Mouse (Mus musculus): ENCODE measurements around the gene Cdiptos.

The Cdiptos gene

DNA sequence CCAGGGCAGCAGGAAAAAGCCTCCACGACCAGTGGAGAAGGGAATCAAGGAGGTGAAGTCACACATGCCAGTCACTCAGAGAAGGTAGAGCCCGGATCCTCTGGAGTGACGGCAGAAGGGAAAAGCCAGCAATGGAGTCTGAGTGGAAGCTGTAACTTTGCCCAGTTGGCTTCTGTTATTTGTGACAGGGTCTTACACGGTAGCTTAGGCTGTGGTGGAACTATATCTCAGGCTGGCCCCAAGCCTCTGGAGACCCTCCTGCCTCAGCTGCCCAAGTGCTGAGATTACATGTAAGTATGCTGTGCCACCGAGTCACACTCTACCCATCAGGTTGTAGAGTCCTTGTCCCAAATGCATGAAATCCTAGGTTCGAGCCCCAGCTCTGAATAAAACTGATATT is 37.5 kb upstream of the Cdiptos start:
- no peak for DNase-seq

DNA sequence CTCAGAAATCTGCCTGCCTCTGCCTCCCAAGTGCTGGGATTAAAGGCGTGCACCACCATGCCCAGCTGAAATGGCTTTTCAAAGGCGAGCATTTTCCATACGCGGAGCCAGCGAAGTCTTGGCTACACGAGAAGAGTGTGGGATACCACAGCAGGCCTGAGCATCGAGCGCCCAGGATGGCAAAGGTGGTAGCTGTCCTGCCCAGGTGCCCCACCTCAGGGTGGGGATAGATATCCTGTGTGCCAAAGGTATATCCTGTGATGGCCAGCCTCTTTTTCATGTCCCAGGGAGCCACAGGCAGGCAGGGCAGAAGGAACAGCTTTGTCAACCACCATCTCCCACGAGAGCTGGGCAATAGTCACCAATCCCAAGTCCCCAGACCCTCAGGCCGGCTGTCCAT is 36.9 kb upstream of the Cdiptos start:
- DNase-seq = no peak

DNA sequence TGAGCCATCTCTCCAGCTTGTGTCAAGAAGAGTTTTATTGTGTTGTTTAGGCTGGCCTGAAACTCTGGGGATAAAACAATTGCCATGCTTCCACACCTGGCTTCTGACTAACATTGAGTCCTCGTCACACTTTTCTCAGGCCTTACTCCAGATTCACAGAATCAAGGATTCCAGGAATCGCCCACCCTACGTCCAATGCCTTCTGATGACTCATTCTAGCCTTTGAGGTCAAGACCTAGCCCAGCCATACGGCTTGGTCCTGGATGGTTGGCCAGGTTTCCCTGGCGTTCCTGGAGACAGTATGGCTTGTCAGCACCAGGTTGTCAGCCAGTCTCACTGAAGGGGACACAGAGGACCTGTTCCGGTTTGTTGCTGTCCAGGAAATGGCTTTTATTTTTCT is 36.5 kb upstream of the Cdiptos start:
- DNase-seq = no peak

DNA sequence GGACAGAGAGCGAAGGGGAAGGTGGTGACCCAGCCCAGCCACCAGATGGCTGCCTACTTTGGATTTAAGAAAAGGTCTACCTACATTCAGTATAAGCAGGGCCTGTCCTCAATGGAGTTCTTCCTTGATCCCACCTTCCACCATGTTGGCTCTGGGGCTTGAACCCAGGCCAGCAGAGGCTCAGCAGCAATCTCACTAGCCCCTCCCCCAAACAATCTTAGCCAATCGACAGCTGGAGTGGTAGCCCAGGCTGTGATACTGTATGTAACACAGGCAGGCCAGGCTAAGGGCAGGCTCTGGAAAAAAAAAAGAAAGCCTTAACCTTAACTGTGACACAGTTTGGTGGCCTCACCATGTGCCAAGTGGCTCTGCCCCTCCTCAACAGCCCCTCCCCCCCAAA is 35.8 kb upstream of the Cdiptos start:
- no peak for DNase-seq

DNA sequence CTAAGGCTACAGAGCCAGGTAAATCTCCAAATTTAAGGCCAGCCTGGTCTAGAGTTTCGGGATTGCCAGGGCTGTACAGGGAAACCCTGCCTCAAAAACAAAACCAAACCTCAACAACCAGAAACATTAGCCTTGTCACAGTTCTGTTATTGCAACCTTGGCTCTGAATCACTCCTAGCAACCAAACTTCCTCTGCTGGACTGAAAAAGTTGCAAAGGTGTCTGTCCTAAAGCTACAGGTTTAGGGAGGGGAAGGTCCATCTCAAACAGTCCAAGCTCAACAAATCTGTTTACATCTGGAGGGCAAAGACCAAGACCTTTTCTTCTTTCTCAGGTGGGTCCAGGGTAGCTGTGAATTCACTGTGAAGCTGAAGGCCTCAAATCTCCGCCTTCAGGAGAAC is 35.2 kb upstream of the Cdiptos start:
- no peak for DNase-seq

DNA sequence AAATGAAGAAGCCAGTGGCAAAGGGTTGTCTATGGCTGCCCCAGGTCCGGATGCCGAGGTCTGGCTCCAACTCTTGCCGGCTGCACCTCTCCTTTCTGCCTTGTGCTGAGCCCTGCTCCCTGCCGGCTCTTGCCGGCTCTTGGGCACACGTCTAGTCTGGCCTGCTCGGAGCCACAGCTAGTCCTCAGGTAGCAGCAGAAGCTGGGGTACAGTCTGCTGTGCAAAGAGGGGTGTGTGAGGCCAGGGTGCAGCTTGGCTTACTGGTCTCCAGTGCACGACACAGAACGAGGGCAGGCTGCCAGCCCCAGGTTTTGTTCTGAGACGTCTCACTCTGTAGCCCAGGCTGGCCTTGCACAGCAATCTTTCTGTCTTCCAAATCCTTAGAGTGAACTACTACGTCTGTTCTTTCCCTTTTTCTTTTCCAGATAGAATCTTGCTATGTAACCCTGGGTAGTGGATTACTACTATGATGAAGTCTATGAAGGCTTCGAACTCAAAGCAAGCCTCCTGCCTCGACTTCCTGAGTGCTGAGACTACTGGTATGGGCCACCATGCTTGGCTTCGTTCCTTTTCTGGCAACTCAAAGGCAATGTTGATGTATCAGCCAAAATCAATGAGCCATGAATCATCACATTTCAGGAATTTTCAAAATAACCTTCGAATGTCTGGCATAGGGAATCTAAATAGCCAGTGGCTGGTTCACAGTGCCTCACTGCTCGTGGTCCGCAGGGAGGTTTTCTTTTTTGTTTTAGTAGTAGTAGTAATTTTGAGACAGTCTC is 33.6 kb upstream of the Cdiptos start:
- no peak for DNase-seq

DNA sequence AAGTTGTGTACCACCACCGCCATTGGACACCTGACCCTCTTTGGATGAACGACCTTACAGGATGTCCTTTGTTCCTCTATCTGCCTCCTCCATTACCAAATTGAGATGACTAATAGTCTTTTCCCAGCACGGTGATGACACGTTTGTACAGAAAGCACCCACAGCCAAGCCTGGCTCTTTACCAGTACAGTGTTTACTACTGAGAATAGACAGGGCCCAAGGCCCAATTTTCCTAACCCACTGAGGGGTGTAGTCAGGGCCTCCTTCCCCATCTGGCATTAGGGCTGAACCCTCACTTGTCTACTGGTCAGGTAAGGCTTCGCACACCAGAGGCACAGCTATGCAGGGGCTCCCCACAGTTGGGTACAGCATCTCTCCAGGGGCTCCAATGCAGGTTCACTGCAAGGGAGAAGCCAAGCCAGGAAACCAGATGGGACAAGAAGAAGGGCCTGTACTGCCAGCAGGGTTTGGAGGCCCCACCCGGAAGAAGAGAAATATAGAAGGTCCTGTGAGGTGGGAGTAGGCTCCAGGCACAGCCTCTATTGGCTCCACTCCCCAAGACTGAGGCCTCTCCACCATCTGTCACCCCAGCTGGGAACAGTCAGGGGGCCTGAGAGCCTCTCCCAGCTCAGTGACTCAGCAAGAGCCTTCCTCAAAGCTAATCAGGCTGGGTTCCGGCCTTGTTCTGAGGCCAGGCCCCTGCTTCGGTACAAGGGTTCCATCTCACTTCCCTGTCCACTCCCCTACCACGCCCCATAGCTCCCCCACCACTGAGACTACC is 32.5 kb upstream of the Cdiptos start:
- no peak for DNase-seq

DNA sequence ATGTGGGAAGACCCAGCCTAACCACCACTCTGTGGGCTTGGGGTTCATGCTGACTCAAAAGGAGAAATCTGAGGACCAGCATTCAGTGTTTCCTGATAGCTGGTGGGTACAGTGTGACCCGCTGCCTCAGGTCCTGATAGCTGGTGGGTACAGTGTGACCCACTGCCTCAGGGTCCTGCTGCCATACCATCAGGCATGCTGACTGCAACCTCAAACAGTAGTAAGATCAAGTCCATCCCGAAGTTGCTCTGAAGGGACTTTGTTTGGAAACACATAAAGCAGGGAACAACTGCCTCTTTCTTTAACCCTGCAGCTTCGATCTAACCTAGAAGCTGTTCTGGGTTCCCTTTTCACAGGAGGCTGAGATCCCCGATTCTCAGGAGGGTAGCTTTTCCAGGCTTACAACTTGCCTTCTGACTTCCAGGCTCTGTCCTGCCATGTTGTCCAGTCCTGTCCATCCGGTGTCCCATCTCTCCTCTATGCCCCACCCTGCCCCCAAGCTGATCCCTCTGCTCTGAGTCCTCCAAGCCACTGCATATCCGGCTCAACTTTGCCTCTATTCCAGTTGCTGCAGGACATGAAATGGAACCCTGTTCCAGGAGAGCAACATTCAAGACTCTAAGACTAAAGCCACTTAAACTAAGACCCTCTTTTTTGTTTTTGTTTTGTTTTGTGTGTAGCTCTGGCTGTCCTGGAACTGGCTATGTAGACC is 31.6 kb upstream of the Cdiptos start:
- DNase-seq = no peak

DNA sequence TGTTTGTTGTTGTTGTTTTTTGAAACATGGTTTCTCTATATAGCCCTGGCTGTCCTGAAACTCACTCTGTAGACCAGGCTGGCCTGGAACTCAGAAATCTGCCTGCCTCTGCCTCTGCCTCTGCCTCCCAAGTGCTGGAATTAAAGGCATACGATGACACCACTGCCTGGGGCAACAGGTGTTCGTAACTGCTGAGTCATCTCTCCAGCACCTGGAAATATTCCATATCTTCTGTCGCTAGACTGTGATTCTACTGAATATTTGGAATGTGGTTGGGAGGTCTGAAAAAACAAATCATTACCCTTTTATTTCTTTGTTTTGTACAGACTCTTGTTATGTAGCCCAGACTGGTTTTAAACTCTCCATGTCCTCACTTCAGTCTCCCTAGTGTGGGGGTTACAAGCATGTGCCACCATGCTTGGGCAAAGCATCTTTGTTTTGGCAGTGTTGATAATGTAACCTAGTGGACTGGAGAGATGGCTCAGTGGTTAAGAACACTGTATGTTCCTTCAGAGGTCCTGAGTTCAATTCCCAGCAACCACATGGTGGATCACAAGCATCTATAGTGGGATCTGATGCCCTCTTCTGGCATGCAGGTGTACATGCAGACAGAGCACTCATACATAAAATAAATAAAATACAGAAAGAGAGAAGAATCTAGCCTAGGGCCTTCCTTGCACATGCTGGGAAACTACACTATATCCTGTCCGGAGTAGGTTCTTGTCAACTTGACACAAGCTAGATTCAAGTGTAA is 28.4 kb upstream of the Cdiptos start:
- DNase-seq = no peak

DNA sequence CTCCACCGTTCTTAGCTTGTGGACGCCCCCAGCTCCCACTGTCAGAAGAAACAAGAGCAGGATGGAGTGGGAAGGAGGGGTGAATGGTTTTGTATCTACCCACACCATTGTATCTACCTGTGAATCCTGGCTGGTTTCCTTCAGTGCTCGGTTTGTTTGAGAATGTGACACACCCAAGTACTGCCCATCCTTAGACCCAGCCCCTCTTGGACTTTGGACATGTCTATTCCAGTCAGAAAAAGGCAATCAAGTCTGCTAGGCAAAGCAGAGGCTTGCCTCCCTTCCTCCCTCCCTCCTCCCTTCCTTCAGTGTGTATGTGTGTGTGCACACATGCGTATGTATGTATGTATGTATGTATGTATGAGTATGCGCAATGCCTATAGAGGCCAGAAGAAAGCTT is 27.7 kb upstream of the Cdiptos start:
- no peak for DNase-seq

DNA sequence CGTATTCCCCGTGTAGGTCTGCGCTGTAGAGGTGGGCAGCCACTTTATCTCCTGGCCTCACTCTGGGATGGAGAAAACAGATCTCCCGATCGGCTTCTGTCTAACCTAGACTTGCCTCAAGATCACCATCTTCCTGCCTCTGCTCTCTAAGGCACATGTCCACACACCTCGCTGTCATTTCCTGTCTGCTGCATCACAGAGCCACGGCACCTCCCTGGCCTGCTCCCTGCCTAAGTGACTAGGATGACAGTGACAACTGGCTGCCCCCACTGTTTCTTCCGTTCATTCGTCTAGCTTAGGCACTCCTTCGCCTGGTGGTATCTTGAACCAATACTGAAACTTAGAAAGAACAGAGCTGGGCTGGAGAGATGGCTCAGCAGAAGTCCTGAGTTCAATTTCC is 23.7 kb upstream of the Cdiptos start:
- peak; percentile 36 for DNase-seq

DNA sequence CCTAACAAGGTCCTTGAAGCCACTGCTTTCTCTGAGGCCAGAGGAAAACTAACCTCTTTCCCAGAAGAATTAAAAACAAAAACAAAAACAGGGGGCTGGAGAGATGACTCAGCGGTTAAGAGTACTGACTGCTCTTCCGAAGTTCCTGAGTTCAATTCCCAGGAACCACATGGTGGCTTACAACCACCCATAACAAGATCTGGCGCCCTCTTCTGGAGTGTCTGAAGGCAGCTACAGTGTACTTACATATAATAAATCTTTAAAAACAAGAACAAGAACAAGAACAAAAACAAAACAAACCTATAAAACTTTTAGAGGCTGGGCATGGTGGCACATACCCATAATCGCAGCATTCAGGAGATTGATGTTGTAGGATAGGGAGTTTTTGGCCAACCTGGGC is 20.6 kb upstream of the Cdiptos start:
- peak; percentile 32 for DNase-seq

DNA sequence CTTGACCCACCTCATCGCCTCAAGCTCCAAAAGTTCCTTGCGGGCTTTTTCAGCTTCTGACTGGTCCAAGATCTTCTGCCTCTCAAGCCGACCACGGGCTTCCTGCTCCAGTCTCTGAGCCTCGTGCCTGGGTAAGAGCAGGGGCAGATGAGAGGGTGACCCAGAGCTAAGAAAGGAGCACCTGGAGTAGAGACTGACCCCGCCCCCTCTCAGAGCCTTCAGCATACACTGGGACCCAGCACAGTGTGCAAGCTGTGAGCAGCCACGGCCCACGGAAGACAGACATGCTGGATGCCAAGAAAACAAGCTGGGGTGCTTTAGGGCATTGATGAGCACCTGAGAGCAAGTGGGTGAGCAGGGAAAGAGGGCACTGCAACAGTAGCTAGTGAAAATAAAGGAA is 12.9 kb upstream of the Cdiptos start:
- peak; percentile 26 for DNase-seq

DNA sequence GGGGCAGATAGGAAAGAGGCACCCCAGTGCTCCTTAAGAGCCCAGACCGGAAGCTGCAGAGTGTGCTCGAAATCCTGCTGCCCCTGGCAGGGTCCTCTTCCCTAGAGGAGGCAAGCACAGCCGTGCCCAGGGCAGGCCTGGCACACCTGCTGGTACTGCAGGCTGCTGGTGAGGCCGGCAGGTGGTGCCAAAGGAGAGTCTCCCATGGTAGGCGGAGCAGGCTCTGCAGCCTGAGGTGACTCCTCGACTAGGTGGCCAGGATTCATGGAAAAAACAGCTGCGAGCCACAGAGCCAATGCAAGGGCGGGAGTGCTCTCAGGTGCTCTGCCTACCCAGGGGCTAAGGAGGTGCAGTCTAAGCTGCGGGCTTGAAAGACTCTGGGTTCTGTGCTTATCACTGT is 10.4 kb upstream of the Cdiptos start:
- DNase-seq = peak; percentile 57

DNA sequence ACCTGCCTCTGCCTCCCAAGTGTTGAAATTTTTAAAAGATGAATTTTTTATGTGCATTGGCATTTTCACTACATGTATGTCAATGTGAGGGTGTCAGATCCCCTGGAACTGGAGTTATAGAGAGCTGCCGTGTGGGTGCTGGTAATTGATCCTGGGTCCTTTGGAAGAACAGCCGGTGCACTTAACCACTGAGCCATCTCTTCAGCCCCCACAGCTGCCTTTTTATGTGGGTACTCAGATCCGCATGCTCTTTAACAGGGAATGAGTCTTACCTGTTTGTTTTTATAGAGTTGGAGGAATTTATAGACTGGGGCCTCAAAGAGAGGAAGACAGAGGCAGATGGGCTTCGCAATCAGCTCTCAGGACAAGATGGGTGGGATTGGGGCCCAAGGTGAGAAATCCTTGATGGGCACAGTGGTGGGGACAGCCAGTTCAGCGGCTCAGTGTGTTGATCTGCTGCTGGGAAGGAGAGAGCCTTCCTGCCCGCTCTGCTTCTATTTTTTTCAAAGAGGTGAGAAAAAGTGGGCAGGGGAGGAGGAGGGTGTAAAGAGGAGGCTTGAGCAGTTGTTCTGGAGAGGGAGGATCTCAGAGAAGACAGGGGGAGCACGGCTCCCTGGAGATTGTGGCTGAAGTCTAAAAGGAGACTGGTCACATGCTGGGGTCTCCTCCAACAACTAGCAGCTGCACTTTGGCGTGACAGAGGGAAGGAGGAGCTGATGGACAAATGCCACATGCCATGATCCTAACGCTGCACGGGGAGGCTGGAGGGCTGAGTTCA is 9.0 kb upstream of the Cdiptos start:
- DNase-seq = no peak

DNA sequence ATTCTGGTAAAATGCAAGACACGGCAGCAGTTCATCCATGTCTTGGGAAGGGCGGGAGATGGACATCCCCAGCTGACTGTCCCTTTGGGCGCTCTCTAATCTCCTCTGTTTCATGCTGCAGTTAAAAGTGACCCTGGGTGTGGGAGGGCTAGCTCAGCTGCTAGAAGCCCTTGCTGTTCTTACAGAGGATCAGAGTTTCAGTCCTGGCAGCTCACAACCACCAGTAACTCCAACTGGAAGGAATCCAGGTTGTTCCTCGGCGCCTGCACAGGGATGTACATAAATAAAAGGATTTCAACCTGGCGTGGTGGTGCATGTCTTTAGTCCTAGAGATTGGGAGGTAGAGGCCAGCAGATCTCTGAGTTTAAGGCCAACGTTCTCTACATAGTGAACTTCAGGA is 7.2 kb upstream of the Cdiptos start:
- DNase-seq = no peak

DNA sequence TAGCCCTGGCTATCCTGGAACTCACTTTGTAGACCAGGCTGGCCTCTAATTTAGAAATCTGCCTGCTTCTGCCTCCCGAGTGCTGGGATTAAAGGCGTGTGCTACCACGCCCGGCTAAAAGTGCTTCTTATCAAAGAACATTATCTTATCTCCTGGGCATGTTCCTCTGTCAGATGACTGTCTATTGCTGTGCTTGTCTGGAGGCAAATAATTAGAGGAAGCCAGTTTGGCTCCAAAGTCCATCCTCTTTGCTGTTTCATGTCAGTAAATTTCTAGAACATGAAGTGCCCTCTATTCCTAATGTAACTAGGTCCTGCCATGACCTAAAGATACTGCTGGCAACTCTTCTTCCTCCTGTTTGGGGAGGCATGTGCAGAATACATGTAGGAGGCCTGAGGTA is 6.2 kb upstream of the Cdiptos start:
- DNase-seq = no peak

DNA sequence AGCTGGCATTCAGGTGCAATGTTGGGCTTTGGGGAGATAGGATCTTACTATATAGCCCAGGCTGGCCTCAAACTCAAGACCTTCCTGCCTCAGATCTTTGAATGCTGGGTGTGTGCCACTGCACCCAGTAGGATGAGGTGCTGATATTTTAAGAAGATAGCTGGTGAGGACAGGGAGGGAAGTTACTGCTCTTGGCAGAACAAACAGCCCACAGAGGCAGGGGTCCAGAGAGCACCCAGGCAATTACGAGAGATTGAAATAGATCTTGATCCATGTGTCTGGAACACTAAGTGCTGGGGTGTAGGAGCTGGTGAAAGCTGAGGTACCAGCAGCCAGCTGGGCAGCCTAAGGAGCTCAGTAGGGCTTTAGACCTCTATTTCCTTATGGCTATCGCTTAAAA is 5.7 kb upstream of the Cdiptos start:
- DNase-seq = no peak

DNA sequence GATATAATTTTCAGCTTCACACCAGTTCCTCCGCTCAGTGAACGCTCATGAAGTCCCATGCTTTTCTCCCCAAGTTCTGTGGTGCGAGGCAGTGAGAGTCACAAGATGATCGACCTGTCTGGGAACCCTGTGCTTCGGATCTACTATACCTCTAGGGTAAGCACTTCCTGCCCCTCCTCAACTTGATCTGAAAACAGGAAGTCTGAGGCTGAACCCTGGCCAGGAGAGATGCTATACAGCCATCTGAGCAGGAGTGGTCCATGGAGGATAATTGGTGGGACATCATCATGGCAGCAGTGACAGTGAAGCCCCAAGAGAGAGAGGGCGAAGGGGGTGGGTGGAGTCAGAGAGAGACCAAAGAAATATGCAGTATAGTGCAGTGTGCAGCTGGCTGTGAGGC is 2.9 kb upstream of the Cdiptos start:
- peak; percentile 24 for DNase-seq

DNA sequence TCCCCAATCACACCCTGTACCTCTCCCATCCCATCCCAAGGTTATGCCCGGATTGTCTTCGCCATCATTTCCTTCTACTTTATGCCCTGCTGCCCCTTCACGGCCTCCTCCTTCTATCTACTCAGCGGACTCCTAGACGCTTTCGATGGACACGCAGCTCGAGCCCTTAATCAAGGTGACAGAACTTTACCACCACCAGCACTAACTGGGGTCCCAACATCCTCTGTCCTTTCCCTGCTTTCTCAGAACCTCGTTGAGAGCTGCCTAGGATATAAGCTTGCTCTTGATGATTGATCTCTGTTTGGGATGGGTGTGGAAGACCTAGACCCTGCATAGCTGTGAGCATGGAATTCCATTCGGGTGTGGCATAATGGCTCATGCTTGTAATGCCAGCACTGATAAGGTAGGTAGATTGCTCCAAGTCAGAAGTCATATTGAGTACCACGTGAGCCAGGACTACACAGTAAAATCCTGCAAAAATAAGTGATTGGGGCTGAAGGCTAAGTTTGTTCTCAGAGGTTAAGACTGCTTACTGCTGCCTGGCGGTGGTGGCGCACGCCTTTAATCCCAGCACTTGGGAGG is 1.1 kb upstream of the Cdiptos start:
- no peak for DNase-seq

DNA sequence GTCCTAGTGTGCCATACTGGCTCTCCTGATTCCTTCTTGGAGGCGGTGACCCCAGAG is 177 bp downstream of the Cdiptos start, which contains the start of gene Cdipt:
Gene Cdipt, plus strand, starts transcription at position 22 of the 57 bp plus-strand sequence.
- DNase-seq = no peak

DNA sequence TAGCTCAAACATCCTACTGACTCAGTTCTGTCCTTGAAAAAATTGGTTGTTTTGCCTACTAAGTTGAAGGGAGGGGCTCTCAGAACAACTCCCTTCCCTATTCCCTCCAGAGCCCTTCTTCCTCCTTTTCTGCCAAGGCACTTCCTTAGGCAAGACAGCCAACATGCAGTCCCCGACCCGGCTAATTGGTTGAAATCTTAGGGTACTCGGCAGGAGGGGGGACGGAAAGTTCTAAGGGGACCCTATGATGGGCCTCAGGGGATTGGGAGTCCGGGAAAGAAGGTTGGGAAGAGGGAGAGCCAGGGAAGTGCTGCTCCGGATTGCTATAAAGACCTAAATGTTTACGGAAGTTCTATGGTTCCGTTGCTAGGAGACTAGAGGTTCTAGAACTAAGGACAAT is 405 bp downstream of the Cdiptos start:
- no peak for DNase-seq

DNA sequence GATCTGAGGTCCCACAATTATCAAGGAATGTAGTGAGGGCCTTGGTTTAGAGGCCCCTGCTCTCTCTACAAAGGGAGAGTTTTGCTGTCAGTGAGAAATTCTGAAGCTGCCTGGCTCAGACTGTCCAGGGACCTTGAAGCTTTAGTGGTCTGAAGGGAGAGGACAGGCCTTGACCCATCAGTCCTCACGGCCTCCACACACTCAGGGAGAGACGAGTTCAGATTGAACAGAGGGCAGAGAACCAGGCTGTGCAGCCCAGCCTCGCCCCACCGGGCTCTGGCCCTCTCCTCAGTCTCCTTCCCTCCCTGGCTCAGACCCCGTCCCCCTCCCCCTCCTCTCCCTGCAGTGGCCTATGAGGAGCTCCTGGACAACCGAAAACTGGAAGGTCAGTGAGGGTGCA is 8.5 kb downstream of the Cdiptos start:
- DNase-seq = no peak

All from thymus, postnatal 25 days (tissue).